Mouse (Mus musculus) hindbrain, embryonic 12.5 days (tissue): ENCODE measurements around the gene Il4. TPM values are rescaled to one million over a fixed set of nuclear protein-coding genes. Genes with fewer than 3 reads are reported as not detected.
A peak's percentile ranks its signal among the peaks of the same experiment; 100 is the strongest.
"Not testable (repeated sequence)": the region's sequence is repeated elsewhere in the genome, so short reads cannot be mapped to it uniquely, and the experiment has no call there.

ENCODE experiments used
- ATAC-seq: fragments of 200-750 bp; cut with Nextera tagmentation; 2 replicates; pipeline ENCODE4 v1.8.0; 2017; ENCODE audit warnings: moderate TSS enrichment; ENCODE audit not compliant: low FRiP score
- H3K27ac ChIP-seq: fragments of 300-500 bp; sonication (generic); 2 replicates; pipeline ENCODE4 v1.5.1; 2016; ENCODE audit warnings: mild to moderate bottlenecking
- H3K27me3 ChIP-seq: fragments of 300-500 bp; sonication (generic); 2 replicates; pipeline ENCODE4 v1.6.1; 2016; ENCODE audit warnings: mild to moderate bottlenecking
- H3K36me3 ChIP-seq: fragments of 300-500 bp; sonication (generic); 2 replicates; pipeline ENCODE4 v1.6.1; 2016; ENCODE audit warnings: mild to moderate bottlenecking
- H3K4me1 ChIP-seq: fragments of 300-500 bp; sonication (generic); 2 replicates; pipeline ENCODE4 v1.6.1; 2016
- H3K4me2 ChIP-seq: fragments of 300-500 bp; sonication (generic); replicated peaks from 2 replicates; pipeline ENCODE4 v1.6.1; 2016; ENCODE audit warnings: mild to moderate bottlenecking
- H3K4me3 ChIP-seq: fragments of 300-500 bp; sonication (generic); 2 replicates; pipeline ENCODE4 v1.5.1; 2016; ENCODE audit warnings: mild to moderate bottlenecking
- H3K9ac ChIP-seq: fragments of 300-500 bp; sonication (generic); 2 replicates; pipeline ENCODE4 v1.6.1; 2016; ENCODE audit warnings: mild to moderate bottlenecking, moderate library complexity
- H3K9me3 ChIP-seq: fragments of 300-500 bp; sonication (generic); replicated peaks from 2 replicates; pipeline ENCODE4 v1.6.1; 2016; ENCODE audit warnings: mild to moderate bottlenecking
- WGBS: fragments of 180-500 bp; shearing (Covaris S2); methylation state at CpG from one replicate; pipeline ENCODE4 v1.1.7; 2016; 5-methylcytosine and 5-hydroxymethylcytosine counted together
- polyA plus RNA-seq: library from polyadenylated mRNA; unstranded; fragments of >200 nt; fragmentation: Nextera tagmentation; extraction: Ambion mirVana; gene quantifications from 2 replicates; pipeline ENCODE4 v1.2.1, GENCODE M21; 2016

The Il4 gene
- polyA plus RNA-seq, 1 experiment from 2014 or later: 2.3 TPM

DNA sequence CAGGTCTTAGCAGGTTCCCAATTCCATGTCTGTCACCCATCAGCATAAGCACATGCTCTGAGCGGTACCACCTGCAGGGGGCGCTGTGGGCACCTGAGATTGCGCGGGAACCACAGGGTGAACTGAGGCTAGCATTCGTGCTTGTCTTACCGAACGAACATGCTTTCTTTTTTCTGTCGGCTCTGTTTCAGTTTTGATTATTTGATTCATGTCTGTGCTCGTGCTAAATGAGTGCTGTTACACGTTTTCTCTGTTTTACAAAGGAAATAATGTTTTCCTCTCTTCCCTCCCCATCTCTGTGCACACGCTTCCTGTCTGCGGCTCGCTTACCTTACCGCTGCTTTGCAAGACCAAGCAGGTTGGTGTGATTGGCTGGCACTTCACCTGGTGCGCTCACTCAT, 28.1 kb downstream of the Il4 start:
- Histone ChIP-seq H3K4me1 (no peaks in the 10 kb centered on the region), H3K27me3 (no peaks in the 10 kb centered on the region), H3K9ac (no peak overlapping the region), H3K4me2 (no peak overlapping the region), H3K27ac (no peak overlapping the region), H3K4me3 (no peak overlapping the region), H3K9me3 (no peaks in the 10 kb centered on the region), H3K36me3 (peaks cover 81% of the 10 kb centered on the region)
- 44% methylated on average over 15 of the region's 15 CpGs for WGBS
- ATAC-seq: no peak

DNA sequence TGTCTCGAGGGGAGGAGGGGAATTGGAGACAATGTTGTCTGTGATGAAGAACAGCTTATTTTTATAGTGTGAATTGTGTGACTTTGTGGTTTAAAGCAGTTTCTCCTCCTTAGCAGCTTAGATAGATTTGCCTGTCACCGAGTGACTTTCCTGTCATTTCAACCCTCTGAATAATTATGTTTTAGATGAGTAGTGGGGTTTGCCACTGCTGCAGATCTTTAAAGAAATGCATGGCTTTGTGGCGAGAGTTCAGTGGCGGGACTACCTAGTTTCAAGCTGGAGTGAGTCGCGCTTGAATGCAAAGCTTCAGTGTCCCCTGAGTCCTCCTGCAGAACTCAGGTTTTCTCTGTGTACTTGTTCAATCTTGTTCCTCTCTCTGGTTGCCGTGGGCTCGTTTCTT, 30.2 kb downstream of the Il4 start:
- Histone ChIP-seq H3K27ac (no peak overlapping the region), H3K27me3 (no peaks in the 10 kb centered on the region), H3K9ac (no peak overlapping the region), H3K4me3 (no peak overlapping the region), H3K4me2 (no peak overlapping the region), H3K4me1 (no peaks in the 10 kb centered on the region), H3K36me3 (peaks cover 81% of the 10 kb centered on the region), H3K9me3 (no peaks in the 10 kb centered on the region)
- no peak for ATAC-seq
- 76% methylated on average over 8 of the region's 8 CpGs for WGBS

DNA sequence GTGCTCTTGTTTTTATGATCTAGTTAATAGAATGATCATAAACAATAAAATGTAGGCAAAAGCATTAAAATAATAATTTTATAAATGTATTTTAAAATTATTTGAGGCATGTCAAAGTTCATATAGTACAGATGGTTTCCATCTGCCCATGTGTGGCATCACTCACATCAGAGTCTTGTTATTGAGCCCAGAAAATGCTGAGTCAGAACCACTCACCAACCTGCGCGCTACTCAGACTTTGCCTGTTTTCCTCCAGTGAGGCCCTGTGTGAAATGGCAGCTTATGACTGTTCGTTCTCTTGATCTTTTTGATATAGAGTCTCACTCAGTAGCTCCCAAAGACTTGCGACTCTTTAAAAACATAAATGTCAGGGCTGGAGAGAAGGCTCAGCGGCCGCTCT, 33.0 kb downstream of the Il4 start:
- 98% methylated on average over 6 of the region's 6 CpGs for WGBS
- H3K9ac ChIP-seq: no peak overlapping the region
- H3K4me1 ChIP-seq: no peaks in the 10 kb centered on the region
- H3K36me3 ChIP-seq: peaks cover 70% of the 10 kb centered on the region
- no peaks in the 10 kb centered on the region for H3K27me3 ChIP-seq
- no peak overlapping the region for H3K27ac ChIP-seq
- no peak for ATAC-seq
- no peak overlapping the region for H3K4me3 ChIP-seq
- no peaks in the 10 kb centered on the region for H3K9me3 ChIP-seq
- H3K4me2 ChIP-seq: no peak overlapping the region

DNA sequence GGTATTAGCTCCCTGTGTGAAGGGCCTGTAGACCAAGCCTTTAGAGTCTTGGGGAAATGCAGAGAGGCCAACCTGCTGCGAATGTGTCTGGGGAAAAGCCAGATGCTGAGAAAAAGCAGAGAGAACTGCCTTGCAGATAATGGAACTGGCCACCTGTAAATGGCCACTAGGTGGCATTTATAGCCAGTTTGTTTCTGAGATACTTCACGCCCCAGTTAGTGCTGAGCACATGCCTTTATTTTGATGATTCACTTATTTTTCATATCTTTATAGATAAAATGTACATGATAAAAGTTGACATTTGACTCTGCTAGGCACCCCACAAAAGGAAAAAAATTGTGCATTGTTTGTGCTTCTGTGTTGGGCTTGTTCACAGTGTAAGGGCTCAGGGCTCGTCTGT, 33.6 kb downstream of the Il4 start:
- H3K27me3 ChIP-seq: no peaks in the 10 kb centered on the region
- 70% methylated on average over 3 of the region's 3 CpGs for WGBS
- no peaks in the 10 kb centered on the region for H3K4me1 ChIP-seq
- H3K27ac ChIP-seq: no peak overlapping the region
- no peak overlapping the region for H3K4me2 ChIP-seq
- no peaks in the 10 kb centered on the region for H3K9me3 ChIP-seq
- ATAC-seq: no peak
- no peak overlapping the region for H3K9ac ChIP-seq
- H3K4me3 ChIP-seq: no peak overlapping the region
- H3K36me3 ChIP-seq: peaks cover 76% of the 10 kb centered on the region

DNA sequence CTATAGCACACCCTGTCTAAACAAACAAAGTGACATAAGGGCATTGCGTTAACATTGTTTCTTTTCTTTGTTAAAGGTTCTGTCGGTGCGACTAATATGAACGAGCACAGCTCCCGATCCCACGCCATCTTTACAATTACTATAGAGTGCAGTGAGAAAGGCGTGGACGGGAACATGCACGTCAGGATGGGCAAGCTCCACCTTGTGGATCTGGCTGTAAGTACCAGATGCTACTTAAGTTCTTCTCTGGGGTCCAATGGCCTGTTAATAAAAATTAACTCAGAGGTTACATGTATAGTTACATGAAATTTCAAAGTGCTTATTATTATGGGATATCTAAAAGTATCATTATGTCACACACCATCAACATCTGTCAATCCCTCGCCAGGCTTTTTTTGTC, 35.3 kb downstream of the Il4 start:
- WGBS: 72% methylated on average over 10 of the region's 10 CpGs
- no peak overlapping the region for H3K4me3 ChIP-seq
- H3K36me3 ChIP-seq: peaks cover 73% of the 10 kb centered on the region
- no peak overlapping the region for H3K4me2 ChIP-seq
- H3K9me3 ChIP-seq: no peaks in the 10 kb centered on the region
- H3K27me3 ChIP-seq: no peaks in the 10 kb centered on the region
- no peak overlapping the region for H3K27ac ChIP-seq
- H3K4me1 ChIP-seq: no peaks in the 10 kb centered on the region
- H3K9ac ChIP-seq: no peak overlapping the region
- no peak for ATAC-seq

DNA sequence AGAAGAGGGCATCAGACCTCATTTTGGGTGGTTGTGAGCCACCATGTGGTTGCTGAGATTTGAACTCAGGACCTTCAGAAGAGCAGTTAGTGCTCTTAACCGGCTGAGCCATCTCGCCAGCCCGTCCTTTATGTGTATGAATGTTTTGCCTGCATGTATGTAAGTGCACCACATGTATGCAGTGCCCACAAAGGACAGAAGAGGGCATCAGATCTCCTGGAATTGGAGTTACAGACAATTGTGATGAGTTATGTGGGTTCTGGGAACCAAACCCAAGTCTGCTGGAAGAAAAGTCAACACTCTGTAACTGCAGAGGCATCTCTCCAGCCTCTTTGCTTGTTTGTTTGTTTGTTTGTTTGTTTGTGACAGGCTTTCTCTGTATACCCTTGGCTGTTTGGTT, 37.9 kb downstream of the Il4 start:
- Histone ChIP-seq H3K4me1 (no peaks in the 10 kb centered on the region), H3K9me3 (no peaks in the 10 kb centered on the region), H3K4me2 (no peak overlapping the region), H3K4me3 (no peak overlapping the region), H3K27ac (no peak overlapping the region), H3K27me3 (no peaks in the 10 kb centered on the region), H3K36me3 (peaks cover 57% of the 10 kb centered on the region), H3K9ac (no peak overlapping the region)
- WGBS: 95% methylated on average over 3 of the region's 3 CpGs
- no peak for ATAC-seq

DNA sequence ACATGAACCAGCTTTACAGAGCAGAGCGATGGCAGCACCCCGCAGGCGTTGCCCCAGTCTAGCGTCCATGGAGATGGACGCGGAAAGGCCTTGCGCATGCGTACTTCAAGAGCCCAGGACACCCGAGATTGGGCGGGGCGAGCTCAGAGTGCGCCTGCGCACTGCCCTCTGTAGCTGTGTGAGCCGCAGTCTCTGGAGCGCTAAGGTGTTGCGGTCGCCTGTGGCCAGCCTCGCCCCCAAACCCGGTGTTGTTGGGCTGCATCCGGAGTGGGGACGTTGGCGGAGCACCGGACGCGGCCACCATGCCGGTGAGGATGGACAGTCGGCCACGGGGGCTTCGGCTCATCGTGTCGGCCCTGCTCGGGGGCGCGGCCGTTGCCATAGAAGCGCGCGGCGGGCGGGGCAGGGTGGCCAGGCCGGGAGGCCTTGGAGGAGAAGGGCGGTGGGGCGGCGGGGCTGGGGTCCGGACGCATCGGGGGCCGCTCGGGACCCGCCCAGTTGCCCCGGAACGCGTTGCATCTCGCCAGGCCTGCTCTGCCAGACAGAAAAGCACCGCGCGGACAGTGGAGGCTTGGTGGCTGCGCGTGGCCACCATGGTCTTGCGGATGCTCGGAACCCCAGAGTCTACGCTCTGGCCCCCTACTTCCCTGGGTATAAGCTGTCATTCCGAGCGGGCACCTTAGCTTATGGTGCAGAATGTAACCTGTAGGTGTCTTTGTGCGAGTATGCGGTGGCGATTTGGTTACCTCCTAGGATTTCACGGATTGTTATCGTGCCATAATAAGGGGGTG, 51.0 kb downstream of the Il4 start, which contains the start of gene Kif3a:
Kif3a (plus strand) TSS at position 156 of the 791 bp plus-strand sequence.
- Histone ChIP-seq H3K4me1 (peaks cover 17% of the 10 kb centered on the region), H3K27me3 (no peaks in the 10 kb centered on the region), H3K9ac (peak within 1 kb of the TSS; percentile 83), H3K4me3 (peak within 1 kb of the TSS; percentile 77), H3K9me3 (peaks cover 5% of the 10 kb centered on the region; the same call in 1 of the 2 replicates), H3K4me2 (peak within 1 kb of the TSS; percentile 67), H3K36me3 (peaks cover 9% of the 10 kb centered on the region), H3K27ac (peak within 1 kb of the TSS; percentile 91)
- ATAC-seq: peak; percentile 96
- 1% methylated on average over 64 of the region's 69 CpGs for WGBS

DNA sequence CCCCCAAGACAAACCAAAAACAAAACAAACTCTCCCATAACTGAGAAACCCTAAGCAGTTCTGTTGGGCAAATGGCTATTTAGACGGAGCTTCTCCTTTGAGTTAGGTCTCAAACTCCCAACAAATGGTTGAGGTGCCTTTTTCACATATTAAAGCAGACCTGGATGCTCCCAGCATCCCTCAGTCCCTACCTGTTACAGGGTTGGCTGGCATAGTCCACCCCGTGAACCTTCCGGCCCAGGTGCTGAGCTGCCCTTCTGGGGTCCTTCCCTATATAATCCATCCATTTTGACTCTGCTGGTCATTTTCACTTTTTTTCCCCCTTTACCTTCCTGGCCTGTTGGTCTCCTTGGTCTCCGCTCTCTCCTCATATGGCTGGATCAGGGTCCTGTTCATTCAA, 51.8 kb downstream of the Il4 start:
- Histone ChIP-seq H3K4me2 (peak overlapping the region; percentile 67), H3K27me3 (no peaks in the 10 kb centered on the region), H3K9ac (0 out of 2 replicates have a peak overlapping the region, but pooled peaks have one; percentile 83), H3K9me3 (peaks cover 5% of the 10 kb centered on the region; the same call in 1 of the 2 replicates), H3K4me1 (peaks cover 17% of the 10 kb centered on the region), H3K27ac (no peak overlapping the region), H3K36me3 (peaks cover 9% of the 10 kb centered on the region), H3K4me3 (peak overlapping the region; percentile 77)
- peak; percentile 43 for ATAC-seq
- 89% methylated on average over 4 of the region's 4 CpGs for WGBS

DNA sequence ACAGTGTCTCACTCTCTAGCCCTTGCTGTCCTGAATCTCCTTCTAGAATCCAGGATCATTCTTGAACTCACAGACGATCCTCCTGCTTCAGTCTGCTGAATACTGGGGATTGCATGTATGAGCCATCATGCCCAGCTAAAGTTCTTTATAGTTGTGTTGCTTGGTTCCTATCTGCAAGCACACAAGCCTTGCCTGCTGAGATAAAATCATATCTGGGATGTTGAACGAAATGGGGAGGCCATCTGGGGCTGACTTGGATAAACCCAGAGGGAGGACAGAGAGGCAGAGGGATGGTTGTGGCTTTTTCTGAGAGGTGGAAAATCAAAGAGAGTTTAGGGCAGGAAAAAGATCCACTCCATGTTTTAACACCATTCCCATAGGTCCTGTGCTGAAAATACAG, 56.5 kb downstream of the Il4 start:
- Histone ChIP-seq H3K4me3 (no peak overlapping the region), H3K4me1 (peaks cover 4% of the 10 kb centered on the region; the same call in 1 of the 2 replicates), H3K27me3 (no peaks in the 10 kb centered on the region), H3K27ac (no peak overlapping the region), H3K4me2 (no peak overlapping the region), H3K9ac (no peak overlapping the region), H3K36me3 (no peaks in the 10 kb centered on the region), H3K9me3 (peaks cover 5% of the 10 kb centered on the region; the same call in 1 of the 2 replicates)
- WGBS: 82% methylated on average over 2 of the region's 2 CpGs
- no peak for ATAC-seq

DNA sequence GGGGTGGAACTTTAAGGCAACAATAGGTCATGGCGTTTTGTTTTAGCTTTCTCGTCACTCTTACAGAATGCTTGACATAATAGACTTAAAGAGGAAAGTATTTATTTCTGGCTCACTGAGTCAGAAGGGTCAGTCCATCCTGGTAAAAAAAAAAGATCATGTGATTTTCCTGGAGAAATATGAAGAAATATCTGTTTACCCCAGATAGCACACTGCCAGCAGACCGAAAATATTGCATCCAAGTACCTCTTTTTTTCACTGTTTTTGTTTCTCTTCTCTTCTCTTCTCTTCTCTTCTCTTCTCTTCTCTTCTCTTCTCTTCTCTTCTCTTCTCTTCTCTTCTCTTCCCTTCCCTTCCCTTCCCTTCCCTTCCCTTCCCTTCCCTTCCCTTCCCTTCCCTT, 58.5 kb downstream of the Il4 start:
- not testable (repeated sequence) for H3K9me3 ChIP-seq, ATAC-seq, H3K27me3 ChIP-seq, H3K36me3 ChIP-seq, H3K4me3 ChIP-seq, H3K9ac ChIP-seq, H3K4me2 ChIP-seq, H3K4me1 ChIP-seq, H3K27ac ChIP-seq
- 85% methylated on average over 2 of the region's 3 CpGs for WGBS

DNA sequence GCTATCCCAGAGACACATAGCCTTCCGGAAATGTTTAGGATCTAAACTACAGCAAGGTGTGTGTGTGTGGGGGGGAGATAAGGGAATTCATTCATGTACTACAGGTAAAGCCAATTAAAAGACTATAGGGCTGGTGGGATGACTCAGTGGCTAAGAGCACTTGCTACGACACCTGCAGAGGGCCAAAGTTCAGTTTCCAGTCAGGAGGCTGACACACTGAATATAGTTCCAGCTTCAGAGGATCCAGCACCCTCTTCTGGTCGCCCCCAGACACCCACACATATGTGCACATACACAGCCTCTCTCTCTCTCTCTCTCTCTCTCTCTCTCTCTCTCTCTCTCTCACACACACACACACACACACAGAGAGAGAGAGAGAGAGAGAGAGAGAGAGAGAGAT, 60.5 kb downstream of the Il4 start:
- H3K4me1 ChIP-seq, H3K27me3 ChIP-seq, H3K9ac ChIP-seq, H3K9me3 ChIP-seq, ATAC-seq, H3K27ac ChIP-seq, H3K4me3 ChIP-seq, H3K36me3 ChIP-seq, H3K4me2 ChIP-seq: not testable (repeated sequence)
- WGBS: 96% methylated on average over 1 of the region's 3 CpGs

DNA sequence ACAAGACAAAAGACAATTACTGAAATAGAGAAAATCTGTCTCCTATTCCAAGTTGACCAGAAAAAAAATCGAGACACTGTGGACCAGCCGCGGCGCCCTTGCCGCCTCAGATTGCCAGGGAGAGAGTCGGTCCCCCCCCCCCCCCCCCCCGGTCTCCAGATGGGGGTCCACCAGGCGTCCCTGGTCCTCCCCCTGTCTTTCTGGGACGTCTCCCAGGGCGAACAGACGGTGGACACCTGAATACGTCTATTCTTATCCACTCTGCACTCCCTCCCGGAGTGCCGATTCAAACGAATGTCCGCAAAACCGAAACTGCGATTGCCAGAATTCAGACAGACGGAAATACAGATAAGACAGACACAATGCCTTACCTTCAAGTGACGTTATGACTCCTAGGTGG, 61.9 kb downstream of the Il4 start:
- H3K4me3 ChIP-seq, H3K9me3 ChIP-seq, H3K27me3 ChIP-seq, H3K4me1 ChIP-seq, H3K4me2 ChIP-seq, H3K9ac ChIP-seq, H3K27ac ChIP-seq, ATAC-seq, H3K36me3 ChIP-seq: not testable (repeated sequence)
- 93% methylated on average over 6 of the region's 20 CpGs for WGBS
